Mouse (Mus musculus): Measurements from ENCODE around the gene Ccdc80. TPM values are rescaled to one million over a fixed set of nuclear protein-coding genes. Genes with fewer than 3 reads are reported as not detected.

Gene Ccdc80
- polyA plus RNA-seq, 1 experiment from 2014 or later: 36.5 TPM

GRCm38 (mm10) chr16:45098886-45099210 lies 5.6 kb downstream of the Ccdc80 start:
- DNase-seq (ENCODE audit: low spot score) (no peak), ATAC-seq (ENCODE audit: insufficient number of reproducible peaks, low FRiP score, low TSS enrichment, low read depth) (no peak)
- H3K9ac ChIP-seq (ENCODE audit: low read length): no peak overlapping the region
- no peak overlapping the region for H3K27ac ChIP-seq (replicated peaks; ENCODE audit: low read depth, low read length)
- H3K4me3 ChIP-seq (ENCODE audit: low read depth, low read length): no peak overlapping the region
- H3K36me3 ChIP-seq (ENCODE audit: control insufficient read depth, insufficient read depth, low read length): no peaks in the 10 kb centered on the region
- no peaks in the 10 kb centered on the region for H3K9me3 ChIP-seq (ENCODE audit: control insufficient read depth, low read length)
- H3K4me1 ChIP-seq (ENCODE audit: control insufficient read depth, insufficient read depth, low read length): 0 out of 2 replicates have a peak, but pooled peaks cover 10% of the 10 kb centered on the region
- H3K27me3 ChIP-seq (ENCODE audit: control insufficient read depth, insufficient read depth, low read length): no peaks in the 10 kb centered on the region
- no peak overlapping the region; the same call in 1 of the 2 replicates for H3K4me2 ChIP-seq (ENCODE audit: low read depth, severe bottlenecking)
- WGBS: 50% methylated on average over 6 of the region's 6 CpGs

GRCm38 (mm10) chr16:45100892-45101291 lies 7.7 kb downstream of the Ccdc80 start:
- no peak overlapping the region for H3K9ac ChIP-seq (ENCODE audit: low read length)
- no peak overlapping the region for H3K4me3 ChIP-seq (ENCODE audit: low read depth, low read length)
- H3K27ac ChIP-seq (replicated peaks; ENCODE audit: low read depth, low read length): no peak overlapping the region
- no peaks in the 10 kb centered on the region for H3K36me3 ChIP-seq (ENCODE audit: control insufficient read depth, insufficient read depth, low read length)
- ATAC-seq (ENCODE audit: insufficient number of reproducible peaks, low FRiP score, low TSS enrichment, low read depth) (no peak), DNase-seq (ENCODE audit: low spot score) (no peak)
- 0 out of 2 replicates have a peak, but pooled peaks cover 7% of the 10 kb centered on the region for H3K4me1 ChIP-seq (ENCODE audit: control insufficient read depth, insufficient read depth, low read length)
- WGBS: 86% methylated on average over 3 of the region's 3 CpGs
- H3K4me2 ChIP-seq (ENCODE audit: low read depth, severe bottlenecking): no peak overlapping the region
- H3K9me3 ChIP-seq (ENCODE audit: control insufficient read depth, low read length): no peaks in the 10 kb centered on the region
- H3K27me3 ChIP-seq (ENCODE audit: control insufficient read depth, insufficient read depth, low read length): no peaks in the 10 kb centered on the region

- H3K4me2 ChIP-seq (ENCODE audit: low read depth, severe bottlenecking): no peak overlapping the region
- no peak overlapping the region for H3K9ac ChIP-seq (ENCODE audit: low read length)
- no peaks in the 10 kb centered on the region for H3K27me3 ChIP-seq (ENCODE audit: control insufficient read depth, insufficient read depth, low read length)
- no peaks in the 10 kb centered on the region for H3K36me3 ChIP-seq (ENCODE audit: control insufficient read depth, insufficient read depth, low read length)
- H3K27ac ChIP-seq (replicated peaks; ENCODE audit: low read depth, low read length): no peak overlapping the region
- no peaks in the 10 kb centered on the region for H3K4me1 ChIP-seq (ENCODE audit: control insufficient read depth, insufficient read depth, low read length)
- 62% methylated on average over 3 of the region's 3 CpGs for WGBS
- no peak for ATAC-seq (ENCODE audit: insufficient number of reproducible peaks, low FRiP score, low TSS enrichment, low read depth)
- H3K9me3 ChIP-seq (ENCODE audit: control insufficient read depth, low read length): no peaks in the 10 kb centered on the region
- DNase-seq (ENCODE audit: low spot score): no peak
- H3K4me3 ChIP-seq (ENCODE audit: low read depth, low read length): no peak overlapping the region
These were observed 11.8 kb downstream of the Ccdc80 start for GRCm38 (mm10) chr16:45104993-45105392.

GRCm38 (mm10) chr16:45108203-45108878 lies 15.1 kb downstream of the Ccdc80 start:
- Histone ChIP-seq H3K36me3 (ENCODE audit: control insufficient read depth, insufficient read depth, low read length) (no peaks in the 10 kb centered on the region), H3K4me2 (ENCODE audit: low read depth, severe bottlenecking) (no peak overlapping the region), H3K4me1 (ENCODE audit: control insufficient read depth, insufficient read depth, low read length) (no peaks in the 10 kb centered on the region), H3K9ac (ENCODE audit: low read length) (no peak overlapping the region), H3K4me3 (ENCODE audit: low read depth, low read length) (no peak overlapping the region), H3K27me3 (ENCODE audit: control insufficient read depth, insufficient read depth, low read length) (no peaks in the 10 kb centered on the region), H3K9me3 (ENCODE audit: control insufficient read depth, low read length) (no peaks in the 10 kb centered on the region), H3K27ac (replicated peaks; ENCODE audit: low read depth, low read length) (no peak overlapping the region)
- WGBS: 80% methylated on average over 5 of the region's 5 CpGs
- DNase-seq (ENCODE audit: low spot score) (no peak), ATAC-seq (ENCODE audit: insufficient number of reproducible peaks, low FRiP score, low TSS enrichment, low read depth) (no peak)

- 53% methylated on average over 4 of the region's 4 CpGs for WGBS
These were observed 17.3 kb downstream of the Ccdc80 start for GRCm38 (mm10) chr16:45110498-45110897.

GRCm38 (mm10) chr16:45117200-45117599 lies 24.0 kb downstream of the Ccdc80 start:
- Histone ChIP-seq H3K9me3 (ENCODE audit: control insufficient read depth, low read length) (no peaks in the 10 kb centered on the region), H3K27me3 (ENCODE audit: control insufficient read depth, insufficient read depth, low read length) (no peaks in the 10 kb centered on the region), H3K36me3 (ENCODE audit: control insufficient read depth, insufficient read depth, low read length) (no peaks in the 10 kb centered on the region; the same call in 1 of the 2 replicates), H3K27ac (replicated peaks; ENCODE audit: low read depth, low read length) (no peak overlapping the region), H3K4me1 (ENCODE audit: control insufficient read depth, insufficient read depth, low read length) (no peaks in the 10 kb centered on the region), H3K9ac (ENCODE audit: low read length) (no peak overlapping the region), H3K4me3 (ENCODE audit: low read depth, low read length) (no peak overlapping the region), H3K4me2 (ENCODE audit: low read depth, severe bottlenecking) (no peak overlapping the region)
- DNase-seq (ENCODE audit: low spot score): no peak
- WGBS: 92% methylated on average over 3 of the region's 3 CpGs
- no peak for ATAC-seq (ENCODE audit: insufficient number of reproducible peaks, low FRiP score, low TSS enrichment, low read depth)

More at GRCm38 (mm10) chr16:45110498-45110897, 17.3 kb downstream of the Ccdc80 start:
- H3K27ac ChIP-seq (replicated peaks; ENCODE audit: low read depth, low read length): no peak overlapping the region
- no peak overlapping the region for H3K9ac ChIP-seq (ENCODE audit: low read length)
- no peaks in the 10 kb centered on the region for H3K36me3 ChIP-seq (ENCODE audit: control insufficient read depth, insufficient read depth, low read length)
- H3K4me3 ChIP-seq (ENCODE audit: low read depth, low read length): no peak overlapping the region
- DNase-seq (ENCODE audit: low spot score): no peak
- no peaks in the 10 kb centered on the region for H3K9me3 ChIP-seq (ENCODE audit: control insufficient read depth, low read length)
- 0 out of 2 replicates have a peak, but pooled peaks have one; percentile 60 for ATAC-seq (ENCODE audit: insufficient number of reproducible peaks, low FRiP score, low TSS enrichment, low read depth)
- H3K4me1 ChIP-seq (ENCODE audit: control insufficient read depth, insufficient read depth, low read length): no peaks in the 10 kb centered on the region
- H3K27me3 ChIP-seq (ENCODE audit: control insufficient read depth, insufficient read depth, low read length): no peaks in the 10 kb centered on the region
- H3K4me2 ChIP-seq (ENCODE audit: low read depth, severe bottlenecking): no peak overlapping the region

- H3K4me1 ChIP-seq (ENCODE audit: control insufficient read depth, insufficient read depth, low read length): no peaks in the 10 kb centered on the region
- no peak overlapping the region for H3K9ac ChIP-seq (ENCODE audit: low read length)
- H3K4me3 ChIP-seq (ENCODE audit: low read depth, low read length): no peak overlapping the region
- H3K36me3 ChIP-seq (ENCODE audit: control insufficient read depth, insufficient read depth, low read length): no peaks in the 10 kb centered on the region; the same call in 1 of the 2 replicates
- H3K27ac ChIP-seq (replicated peaks; ENCODE audit: low read depth, low read length): no peak overlapping the region
- no peaks in the 10 kb centered on the region for H3K9me3 ChIP-seq (ENCODE audit: control insufficient read depth, low read length)
- no peak for DNase-seq (ENCODE audit: low spot score)
- no peak for ATAC-seq (ENCODE audit: insufficient number of reproducible peaks, low FRiP score, low TSS enrichment, low read depth)
- no peak overlapping the region for H3K4me2 ChIP-seq (ENCODE audit: low read depth, severe bottlenecking)
- 75% methylated on average over 3 of the region's 3 CpGs for WGBS
- no peaks in the 10 kb centered on the region for H3K27me3 ChIP-seq (ENCODE audit: control insufficient read depth, insufficient read depth, low read length)
These were observed 25.6 kb downstream of the Ccdc80 start for GRCm38 (mm10) chr16:45118760-45119159.

GRCm38 (mm10) chr16:45120844-45121425 lies 27.7 kb downstream of the Ccdc80 start:
- Histone ChIP-seq H3K4me1 (ENCODE audit: control insufficient read depth, insufficient read depth, low read length) (no peaks in the 10 kb centered on the region), H3K27me3 (ENCODE audit: control insufficient read depth, insufficient read depth, low read length) (no peaks in the 10 kb centered on the region), H3K36me3 (ENCODE audit: control insufficient read depth, insufficient read depth, low read length) (no peaks in the 10 kb centered on the region; the same call in 1 of the 2 replicates), H3K9me3 (ENCODE audit: control insufficient read depth, low read length) (no peaks in the 10 kb centered on the region), H3K4me3 (ENCODE audit: low read depth, low read length) (no peak overlapping the region), H3K27ac (replicated peaks; ENCODE audit: low read depth, low read length) (no peak overlapping the region), H3K9ac (ENCODE audit: low read length) (no peak overlapping the region), H3K4me2 (ENCODE audit: low read depth, severe bottlenecking) (no peak overlapping the region)
- no peak for DNase-seq (ENCODE audit: low spot score)
- WGBS: 40% methylated on average over 5 of the region's 5 CpGs
- no peak for ATAC-seq (ENCODE audit: insufficient number of reproducible peaks, low FRiP score, low TSS enrichment, low read depth)

Measured in limb, embryonic 11.5 days (tissue).